Mouse (Mus musculus): ENCODE data around the gene Pip5k1b. TPM values are rescaled to one million over a fixed set of nuclear protein-coding genes. Genes with fewer than 3 reads are reported as not detected.

The Pip5k1b gene
- total RNA-seq, 2 experiments from 2014 or later, result 25.3 to 27.0 TPM

DNA sequence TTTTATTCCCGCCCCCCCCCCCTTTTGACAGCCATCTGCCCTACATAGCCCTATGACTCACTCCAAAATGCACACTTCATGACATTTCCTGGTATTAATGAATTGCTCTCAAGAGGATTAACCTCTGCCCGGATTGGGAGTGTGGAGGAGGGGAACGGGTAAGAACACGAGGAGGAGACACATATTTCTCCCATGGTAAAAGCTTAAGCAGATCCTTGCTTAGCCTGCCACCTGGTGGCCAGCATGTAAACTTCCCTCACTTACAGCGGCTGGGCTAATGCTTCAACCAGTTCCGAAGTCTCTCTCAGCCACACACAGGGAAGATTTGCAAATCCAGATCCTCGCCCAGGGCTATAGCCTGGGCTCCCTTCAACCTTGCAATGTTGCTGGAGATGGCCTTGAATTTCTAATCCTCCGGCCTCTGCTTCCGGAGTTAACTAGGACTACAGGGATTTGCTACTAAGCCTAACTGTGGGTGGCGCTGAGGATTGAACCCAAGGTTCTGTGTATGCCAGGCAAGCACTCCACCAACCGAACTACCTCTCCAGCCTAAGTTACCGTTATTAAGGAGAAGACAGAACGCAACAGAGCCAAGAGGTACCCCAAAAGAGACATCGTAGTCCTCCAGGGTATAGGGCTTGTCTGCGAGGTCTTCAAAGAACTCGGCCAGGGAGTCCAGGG lies 283.8 kb downstream of the Pip5k1b start:
- peak; percentile 87 to 90 for DNase-seq
- intact Hi-C loops (cut with DNase I), result loop anchor here (2.0 to 5.0 kb wide), 2 partner anchors 310 to 411 kb away; no protein-coding TSS in a partner anchor

DNA sequence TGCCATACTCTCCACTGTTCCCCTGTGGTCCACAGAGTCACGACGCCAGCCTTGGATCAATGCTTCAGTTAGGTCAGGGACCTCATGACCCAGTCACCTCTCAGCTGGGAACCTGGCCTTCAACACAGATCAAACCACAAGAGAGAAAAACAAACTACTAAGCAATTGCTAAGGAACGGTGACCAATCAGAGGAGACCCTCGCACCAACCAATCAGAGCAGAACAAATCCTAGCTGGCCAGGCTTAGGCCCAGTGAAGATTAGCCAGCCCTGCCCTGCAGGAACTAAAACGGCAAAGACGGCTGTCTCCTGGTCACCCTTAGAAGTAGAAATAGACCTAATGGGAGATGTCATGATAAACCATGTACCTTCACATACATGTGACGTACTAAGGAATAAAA lies 284.3 kb downstream of the Pip5k1b start:
- intact Hi-C loops (cut with DNase I), result loop anchor here (2.0 to 5.0 kb wide), 2 partner anchors 309 to 411 kb away; no protein-coding TSS in a partner anchor
- peak; percentile 37 to 60 for DNase-seq

DNA sequence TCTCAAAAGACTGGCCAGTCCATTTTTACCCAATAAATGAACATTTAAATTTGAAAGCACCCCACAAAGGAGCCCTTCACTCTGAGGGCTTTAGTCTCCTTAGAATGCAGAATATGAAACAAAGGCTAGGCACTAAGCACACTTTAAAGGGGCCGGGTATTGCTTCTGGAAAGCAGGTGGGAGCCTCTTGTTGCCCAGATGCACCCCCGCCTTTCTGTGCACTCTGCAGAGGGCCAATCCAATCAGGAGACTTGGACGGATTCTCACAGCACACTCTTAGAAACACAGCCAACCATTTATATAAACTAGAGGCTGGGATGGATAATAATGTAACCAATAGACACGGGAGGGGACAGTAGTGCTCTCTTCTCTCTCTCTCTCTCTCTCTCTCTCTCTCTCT lies 287.1 kb downstream of the Pip5k1b start:
- DNase-seq, result no peak
- intact Hi-C loops (cut with DNase I), result no loop called here

DNA sequence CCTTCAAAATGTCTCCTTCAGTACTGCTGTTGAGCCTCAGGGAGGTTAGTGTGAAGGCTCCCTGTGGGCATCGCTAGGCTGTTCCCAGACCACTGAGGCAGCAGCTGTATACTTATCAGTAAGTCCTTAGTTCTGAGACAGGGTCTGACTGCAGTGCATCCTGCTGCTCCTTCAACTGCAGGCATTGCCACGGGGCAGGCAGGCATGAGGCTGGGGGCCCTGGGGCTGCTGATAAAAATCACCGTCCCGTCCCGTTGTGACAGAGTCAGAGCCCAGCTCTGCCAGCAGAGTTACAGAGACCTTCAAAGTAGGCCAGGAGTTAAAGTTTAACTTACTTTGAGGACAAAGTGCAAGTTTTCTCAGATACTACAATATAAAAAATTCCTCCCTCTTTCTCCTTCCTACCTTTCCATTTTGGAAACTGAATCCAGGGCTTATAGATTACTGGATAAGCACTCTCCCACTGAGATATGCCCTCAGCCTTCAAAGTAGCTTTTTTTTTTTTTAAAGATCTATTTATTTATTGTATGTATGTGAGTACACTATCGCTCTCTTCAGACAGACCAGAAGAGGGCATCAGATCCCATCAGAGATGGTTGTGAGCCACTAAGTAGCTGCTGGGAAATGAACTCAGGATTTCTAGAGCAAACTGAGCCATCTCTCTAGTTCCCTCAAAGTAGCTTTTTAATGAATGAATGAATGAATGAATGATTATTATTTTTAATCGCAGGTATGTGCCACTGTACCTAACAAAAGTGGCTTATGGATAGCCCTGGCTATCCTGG lies 289.4 kb downstream of the Pip5k1b start:
- no peak for DNase-seq
- intact Hi-C loops (cut with DNase I), result no loop called here

DNA sequence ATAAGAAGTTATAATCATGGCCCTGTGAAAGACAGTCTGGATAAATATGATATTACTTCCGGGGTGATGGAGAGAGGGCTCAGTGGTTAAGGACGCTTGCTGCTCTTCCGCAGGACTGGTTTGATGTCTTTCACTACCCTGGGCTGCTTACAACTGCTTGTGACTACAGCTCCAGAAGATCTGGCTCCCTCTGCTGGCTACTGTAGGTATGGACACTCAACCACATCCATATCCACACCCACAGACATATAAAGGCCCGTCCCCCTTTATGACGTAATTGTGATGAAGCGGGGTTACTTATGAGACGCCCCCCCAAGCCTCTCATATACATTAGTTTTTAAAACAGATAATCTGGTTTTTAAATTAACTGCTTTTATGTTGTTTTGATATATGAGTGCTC lies 290.7 kb downstream of the Pip5k1b start:
- DNase-seq, result peak; percentile 85 to 92
- intact Hi-C loops (cut with DNase I), result loop anchor here (2.0 kb wide), 3 partner anchors 40 to 112 kb away; partner anchors contain the start of gene Tjp2

DNA sequence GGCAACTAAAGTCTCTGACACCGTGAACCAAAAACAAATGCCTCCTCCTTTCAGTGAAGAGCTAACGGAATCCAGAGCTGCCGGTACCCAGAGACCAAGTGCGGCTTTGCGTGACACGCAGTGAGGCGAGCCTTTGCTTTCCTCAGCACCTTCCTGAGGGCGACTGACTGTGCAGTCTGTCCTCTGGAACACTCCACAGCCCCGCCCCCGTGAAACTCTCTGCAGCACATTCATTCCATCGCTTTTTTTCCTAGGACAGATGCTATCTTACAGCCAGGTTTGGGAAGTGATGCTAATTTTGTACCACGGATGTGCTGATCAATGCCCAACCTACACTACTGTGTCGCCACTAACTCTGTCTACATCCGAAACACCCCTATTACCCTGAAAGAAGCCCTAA lies 292.9 kb downstream of the Pip5k1b start:
- intact Hi-C loops (cut with DNase I), result no loop called here
- DNase-seq, result no peak

DNA sequence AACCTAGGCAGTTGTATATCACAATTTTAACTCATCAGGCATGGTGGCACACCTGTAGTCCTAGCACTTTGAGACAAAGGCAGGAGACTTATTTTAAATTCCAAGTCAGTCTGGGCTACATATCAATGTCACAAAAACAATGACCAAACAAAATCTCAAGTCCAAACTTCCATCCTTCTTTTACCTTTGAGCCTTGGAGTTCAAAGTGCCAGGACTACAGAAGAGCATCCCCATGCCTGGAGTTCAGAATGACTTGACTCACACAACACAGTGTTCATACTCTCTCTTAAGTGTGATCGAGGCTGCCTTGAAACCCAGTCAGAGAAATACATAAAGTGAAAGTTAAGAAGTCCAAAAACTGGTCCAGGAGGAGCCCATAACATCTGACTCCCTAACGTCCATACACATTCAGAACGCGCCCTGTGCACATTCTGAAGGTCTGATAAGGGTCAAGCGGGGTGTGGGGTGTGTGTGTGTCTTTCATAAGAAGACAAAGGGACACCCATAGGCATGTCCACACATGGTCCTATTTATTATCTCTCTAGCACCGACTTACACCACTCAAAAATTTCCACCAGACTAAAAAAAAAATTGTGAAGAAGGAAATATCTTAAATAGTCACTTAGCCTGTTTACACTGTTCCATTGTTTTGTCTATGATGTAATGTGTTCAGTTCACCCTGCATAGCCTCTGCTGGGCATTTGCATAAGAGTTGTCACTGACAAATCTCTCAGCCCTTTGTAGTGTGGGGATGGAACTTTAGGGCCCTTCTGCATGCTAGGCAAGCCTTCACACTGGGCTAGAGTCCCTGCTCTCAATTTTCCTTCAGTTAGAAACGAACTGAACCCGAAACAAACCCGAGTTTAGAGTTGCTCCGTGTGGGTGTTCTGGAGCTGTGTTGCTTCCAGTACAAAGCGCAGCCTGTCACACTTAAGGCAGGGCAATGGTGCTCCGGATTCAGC lies 296.0 kb downstream of the Pip5k1b start:
- intact Hi-C loops (cut with DNase I), result no loop called here

DNA sequence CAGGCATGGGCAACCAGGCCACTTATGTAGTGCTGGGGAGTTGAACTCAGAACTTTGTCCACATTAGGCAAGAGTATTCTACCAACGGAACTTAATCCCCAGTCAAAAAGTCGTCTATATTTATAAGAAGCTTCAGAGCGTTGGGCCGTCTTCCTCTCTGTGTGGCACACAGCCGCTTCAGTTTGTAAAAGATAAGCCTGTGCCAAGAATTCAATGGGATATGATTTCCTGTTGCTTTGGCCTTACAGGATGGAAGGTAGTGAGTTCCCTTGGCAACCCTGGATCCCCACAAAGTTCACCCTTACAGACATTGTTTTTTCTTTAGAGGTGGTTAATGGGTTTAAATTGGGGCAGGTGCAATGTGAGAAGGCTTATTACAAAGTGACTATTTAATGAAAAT lies 297.3 kb downstream of the Pip5k1b start:
- peak; percentile 37 to 43 for DNase-seq
- intact Hi-C loops (cut with DNase I), result no loop called here

More for the DNA sequence above, 296.0 kb downstream of the Pip5k1b start:
- DNase-seq, result no peak

DNA sequence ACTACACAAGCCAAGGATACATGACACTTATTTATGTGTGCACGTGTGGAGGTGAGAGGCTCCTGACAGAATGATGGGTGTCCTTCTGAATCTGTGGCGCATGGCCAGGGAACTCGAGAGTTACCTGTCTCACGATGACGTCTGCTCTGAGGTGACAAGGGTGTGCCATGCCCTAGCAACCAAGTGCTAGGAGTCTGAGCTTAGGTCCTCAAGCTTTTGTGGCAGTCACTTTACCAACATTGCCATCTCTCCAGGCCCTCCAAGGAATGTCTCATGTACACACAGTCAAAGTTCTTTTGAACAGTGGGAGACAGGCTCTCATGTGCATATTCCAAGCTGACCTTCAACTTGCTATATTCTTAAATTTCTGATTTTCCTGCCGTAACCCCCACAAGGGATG lies 297.7 kb downstream of the Pip5k1b start:
- intact Hi-C loops (cut with DNase I), result no loop called here
- DNase-seq, result no peak

DNA sequence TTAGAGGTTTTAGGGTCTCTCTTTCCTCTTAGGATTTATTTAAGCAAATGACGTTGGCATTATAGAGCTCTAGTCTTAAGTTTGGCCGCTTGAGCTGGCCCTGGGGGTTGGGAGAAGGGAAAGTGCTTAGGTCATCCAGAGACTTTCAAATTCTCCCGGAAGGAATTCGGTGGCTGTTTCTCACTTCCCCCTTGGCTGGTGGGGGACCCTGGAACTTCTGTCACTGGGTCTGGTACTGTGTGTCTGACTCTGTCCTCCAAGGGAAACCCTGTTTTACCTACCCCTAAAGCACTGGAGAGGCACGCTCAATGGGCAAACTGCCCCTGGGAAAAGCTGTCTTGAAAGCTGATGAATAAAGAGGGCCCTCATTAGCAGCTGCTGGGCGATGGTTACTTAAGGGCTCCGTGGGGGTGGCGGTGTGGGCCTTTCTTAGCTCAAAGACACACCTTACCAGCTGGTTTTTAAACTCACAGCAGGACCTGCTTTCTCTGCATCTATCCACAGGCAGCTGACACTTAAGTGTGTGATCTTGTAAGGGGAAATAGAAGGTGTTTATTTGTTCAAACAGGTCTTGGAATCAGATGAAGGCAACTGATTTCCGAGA lies 301.9 kb downstream of the Pip5k1b start:
- intact Hi-C loops (cut with DNase I), result loop anchor here (2.0 kb wide), 1 partner anchor 29 kb away; the partner anchor contains the start of gene Tjp2
- DNase-seq, result no peak

DNA sequence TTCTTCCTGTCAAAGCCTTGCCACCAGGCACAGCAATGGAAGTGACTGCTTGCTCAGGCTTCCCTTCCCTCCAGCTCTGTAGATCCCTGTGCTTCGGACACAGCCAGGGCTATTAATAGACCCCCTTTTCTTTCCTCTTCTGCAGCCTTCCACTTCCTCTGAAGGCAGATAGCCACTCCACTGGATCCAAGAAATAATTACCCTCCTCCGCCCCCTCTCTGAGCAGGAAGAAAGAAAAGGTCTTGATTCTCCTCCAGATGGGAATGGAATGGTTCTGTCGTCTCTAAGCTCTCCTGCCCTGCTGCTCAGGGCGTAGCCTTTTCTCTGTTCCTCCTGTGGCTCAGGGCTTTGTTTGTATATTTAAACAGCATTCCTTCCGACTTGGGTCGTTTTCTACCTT lies 303.8 kb downstream of the Pip5k1b start:
- intact Hi-C loops (cut with DNase I), result loop anchor here (2.0 kb wide), 1 partner anchor 27 kb away; the partner anchor contains the start of gene Tjp2
- peak; percentile 64 to 66 for DNase-seq

Other genes starting within 250 kb of the Pip5k1b start
- gene Fam122a, start 78.5 kb downstream of the Pip5k1b start, total RNA-seq (2021), result 10 to 100 TPM; 27.3 to 28.3 TPM
- gene Tmem252, start 118.1 kb upstream of the Pip5k1b start, total RNA-seq (2021), result under 1 TPM; 0.07 to 0.12 TPM